Mouse (Mus musculus) lung, postnatal 4 days (tissue): ENCODE data around the gene Plxnb1.

Experiments used
- DNase-seq, 2 experiments: peaks; one replicate each; pipeline ENCODE4 v3.0.0; 2021

Gene Plxnb1

DNA sequence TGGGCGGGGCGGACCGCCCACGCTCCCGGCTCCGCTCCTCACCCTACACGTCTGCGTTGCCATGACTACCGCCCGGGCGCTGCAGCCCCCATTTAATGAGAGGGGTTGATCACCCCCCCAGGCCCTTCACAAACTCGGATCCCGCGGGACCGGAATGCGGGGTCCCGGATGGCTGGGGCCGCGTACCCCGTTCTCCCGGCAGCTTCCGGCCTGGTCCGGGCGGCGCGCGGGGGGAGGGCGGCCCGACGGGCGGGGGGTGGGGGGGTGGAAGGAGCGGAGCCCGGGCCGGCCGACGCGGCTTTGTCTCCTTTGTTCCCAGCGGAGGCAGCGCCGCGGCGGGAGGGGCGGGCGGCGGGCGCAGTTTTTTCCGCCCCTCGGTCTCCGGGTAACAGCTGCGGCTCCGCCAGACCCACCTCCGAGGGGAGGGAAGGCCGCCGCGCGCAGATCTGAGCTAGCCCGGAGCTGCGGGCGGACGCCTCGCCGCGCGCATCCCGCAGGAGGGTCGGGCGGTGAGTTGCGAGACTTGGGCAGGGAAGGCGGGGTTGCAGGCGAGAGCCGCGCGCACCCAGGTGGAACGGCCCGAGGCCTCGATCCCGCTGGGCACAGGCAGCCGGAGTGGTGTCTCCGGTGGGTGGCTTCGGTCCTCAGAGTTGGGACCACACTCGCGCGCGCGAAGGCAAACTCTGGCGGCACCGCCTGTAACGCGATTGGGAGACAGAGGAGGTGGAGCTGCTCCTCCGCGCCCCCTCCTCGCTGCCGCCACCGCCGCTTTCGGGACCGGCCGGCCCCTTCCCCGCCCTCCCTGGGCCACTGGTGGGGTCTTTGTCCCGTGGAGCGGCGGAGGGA lies at the start of gene Plxnb1:
Plxnb1 (plus strand) TSS at position 253 of the 846 bp plus-strand sequence.
- peak; percentile 79 to 88 for DNase-seq

DNA sequence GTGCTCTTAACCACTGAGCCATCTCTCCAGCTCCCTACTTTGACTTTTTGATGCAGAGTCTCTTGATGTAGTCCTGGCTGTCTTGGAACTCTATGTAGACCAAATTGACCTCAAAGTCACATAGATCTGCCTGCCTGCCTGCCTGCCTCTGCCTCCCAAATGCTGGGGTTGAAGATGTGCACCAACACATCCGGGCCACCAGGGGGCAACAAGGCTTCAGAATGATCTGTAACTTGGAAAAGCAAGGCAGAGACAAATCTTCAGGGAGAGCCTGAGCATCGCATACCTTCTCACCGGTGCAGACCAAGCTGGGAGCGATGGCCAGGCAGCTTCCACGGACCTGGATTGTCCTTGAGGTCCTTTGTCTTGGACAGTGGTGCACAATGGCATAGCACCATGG lies 48.9 kb upstream of the Plxnb1 start:
- peak; percentile 68 to 79 for DNase-seq

DNA sequence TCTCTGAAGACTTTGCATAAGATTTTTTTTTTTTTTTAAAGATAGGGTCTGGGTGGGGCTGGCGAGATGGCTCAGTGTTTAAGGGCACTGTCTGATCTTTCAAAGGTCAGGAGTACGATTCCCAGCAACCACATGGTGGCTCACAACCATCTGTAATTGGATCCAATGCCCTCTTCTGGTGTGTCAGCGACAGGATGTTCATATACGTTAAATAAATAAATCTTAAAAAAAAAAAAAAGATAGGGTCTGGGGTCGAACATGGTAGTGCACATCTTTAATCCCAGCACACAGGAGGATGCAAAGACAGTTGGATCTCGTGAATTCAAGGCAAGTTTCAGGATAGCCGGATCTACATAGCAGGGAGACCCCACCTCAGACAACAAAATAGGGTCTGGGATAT lies 45.9 kb upstream of the Plxnb1 start:
- no peak for DNase-seq

DNA sequence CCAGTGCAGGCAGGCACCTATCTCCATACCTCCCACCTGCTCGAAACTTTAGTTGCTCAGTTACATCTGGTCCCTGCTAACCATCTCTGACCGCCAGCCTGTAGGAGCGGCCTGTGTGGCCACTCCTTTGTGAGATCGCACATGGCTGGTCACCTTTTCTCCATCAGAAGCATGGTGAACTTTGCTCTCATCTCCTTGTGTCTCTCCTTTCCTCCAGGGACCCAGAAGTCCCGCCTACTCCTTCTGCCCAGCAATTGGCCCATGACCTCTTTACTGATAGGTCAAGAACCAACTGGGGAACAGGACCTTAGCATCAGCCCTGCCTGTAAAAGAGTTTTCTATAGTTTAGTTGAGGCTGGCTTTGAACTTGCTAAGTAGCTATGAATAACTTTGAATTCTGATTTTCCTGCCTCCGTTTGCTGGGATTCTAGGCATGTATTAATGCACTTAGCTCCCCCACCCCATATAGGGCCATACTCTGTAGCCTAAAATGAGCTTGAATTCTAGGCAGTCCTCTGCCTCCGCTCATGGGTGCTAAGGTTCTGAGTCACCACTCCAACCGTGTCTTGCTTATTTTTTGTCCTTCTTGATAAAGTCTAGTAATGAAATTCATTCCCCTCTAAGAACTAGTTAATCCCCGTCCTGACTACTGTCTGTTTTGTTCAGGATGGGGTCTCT lies 45.1 kb upstream of the Plxnb1 start:
- DNase-seq, result peak in 1 of 2 experiments; percentile 17

DNA sequence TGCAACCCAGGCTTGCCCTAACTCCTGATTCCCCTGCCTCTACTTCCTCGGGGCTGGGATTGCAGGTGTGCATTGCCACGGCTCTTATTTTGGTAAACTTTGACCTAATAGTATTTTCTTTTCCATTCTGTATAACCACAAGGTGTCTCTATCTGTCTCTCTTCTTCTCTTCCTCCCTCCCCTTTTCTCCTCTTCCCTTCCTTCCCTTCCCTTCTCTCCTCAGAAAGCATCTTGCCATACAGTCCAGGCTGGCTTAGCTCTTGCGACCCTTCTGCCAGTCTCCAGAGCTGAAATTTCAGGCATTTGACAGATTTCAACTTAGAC lies 44.6 kb upstream of the Plxnb1 start:
- peak in 1 of 2 experiments; percentile 11 for DNase-seq

DNA sequence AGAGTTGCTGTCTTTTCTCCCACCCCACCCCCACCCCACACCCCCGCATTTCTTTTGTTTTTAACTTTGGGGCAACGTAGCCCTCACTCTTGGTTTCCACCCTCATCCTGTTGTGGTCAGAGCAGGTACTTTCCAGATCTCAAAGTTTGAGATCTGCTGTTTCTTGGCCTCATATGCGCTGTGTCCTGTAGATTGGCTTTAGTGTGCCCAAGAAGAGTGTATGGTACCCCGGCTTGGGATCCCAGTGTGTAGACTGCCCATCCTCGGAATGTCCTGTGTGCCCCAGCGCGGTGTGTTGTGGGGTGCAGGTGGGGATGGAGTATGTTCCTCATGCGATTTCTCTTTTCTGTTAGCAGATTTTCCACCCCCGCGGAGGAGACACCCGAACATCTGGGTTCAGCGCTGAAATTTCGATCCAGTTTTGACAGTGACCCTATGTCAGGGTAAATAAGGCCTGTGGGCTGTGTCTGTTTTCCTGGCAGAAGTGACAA lies 44.1 kb upstream of the Plxnb1 start:
- DNase-seq, result no peak

DNA sequence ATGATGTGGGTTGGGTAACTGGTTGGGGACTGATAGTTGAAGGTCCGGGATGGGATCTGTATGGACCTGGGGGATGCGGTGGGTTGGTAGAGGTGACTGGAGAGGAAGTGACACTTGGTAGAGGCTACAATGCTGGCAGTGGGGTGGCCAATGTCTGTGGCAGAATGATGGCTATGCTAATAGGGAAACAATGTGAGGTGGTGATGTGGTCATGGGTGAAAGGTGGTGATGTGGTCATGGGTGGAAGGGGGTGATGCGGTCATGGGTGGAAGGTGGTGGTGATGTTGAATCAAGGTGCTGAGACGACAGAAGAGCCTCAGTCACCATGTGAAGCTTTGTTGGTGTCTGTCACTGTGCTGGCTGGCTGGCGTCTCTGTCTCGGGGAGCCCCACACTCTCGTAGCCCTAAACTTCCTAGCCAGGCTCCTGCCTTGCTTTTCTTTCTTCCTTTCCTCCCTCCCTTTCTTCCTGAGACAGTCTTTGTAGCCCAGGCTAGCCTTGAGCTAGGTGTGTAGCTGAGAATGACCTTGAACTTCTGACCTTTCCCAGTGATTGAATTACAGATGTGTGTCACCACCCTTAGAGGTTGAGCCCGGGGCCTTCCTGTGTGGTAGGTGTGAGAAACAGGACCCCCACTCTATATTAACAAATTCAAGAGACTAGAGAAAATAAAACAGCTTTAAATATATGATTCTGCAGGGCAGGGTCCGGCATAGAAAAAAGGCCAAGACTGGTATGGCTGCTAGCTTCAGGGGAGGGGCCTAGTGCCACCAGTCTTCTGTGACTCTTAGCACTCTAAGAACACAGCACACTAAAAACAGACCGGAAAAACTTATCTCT lies 43.3 kb upstream of the Plxnb1 start:
- no peak for DNase-seq

DNA sequence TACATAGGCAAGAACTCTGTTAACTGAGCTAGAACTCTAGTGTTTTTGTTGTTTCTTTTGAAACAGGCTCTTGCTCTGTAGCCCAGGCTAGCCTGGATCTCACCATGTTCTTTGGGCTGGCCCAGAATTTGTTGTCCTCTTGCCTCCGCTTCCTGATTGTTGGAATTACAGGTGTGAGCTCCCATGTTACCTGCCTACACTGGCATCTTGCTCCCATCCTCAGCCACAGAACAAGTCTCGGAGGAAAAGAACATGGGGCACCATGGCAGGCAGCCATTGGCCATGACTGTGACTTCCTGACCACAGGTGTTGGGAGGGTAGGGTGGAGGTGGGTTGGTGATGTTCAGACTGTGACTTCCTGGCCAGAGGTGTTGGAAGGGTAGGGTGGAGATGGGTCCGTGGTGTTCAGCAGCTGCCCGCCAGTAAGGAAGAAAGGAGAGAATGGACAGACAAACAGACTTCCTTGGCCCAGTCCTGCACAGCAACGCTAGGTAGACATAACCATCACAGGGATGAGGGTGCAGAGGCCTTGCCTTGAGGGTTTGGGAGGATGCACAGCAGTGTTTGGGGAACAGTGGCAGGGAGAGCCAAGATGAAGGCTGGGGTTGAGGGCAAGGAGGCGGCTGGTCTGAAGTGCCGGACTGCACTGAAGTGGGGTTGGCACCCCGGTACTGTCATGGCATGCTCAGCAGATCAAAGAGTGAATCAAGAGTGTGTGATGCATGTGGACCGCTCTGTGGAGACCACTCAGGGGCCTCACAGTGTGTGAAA lies 42.5 kb upstream of the Plxnb1 start:
- no peak for DNase-seq

DNA sequence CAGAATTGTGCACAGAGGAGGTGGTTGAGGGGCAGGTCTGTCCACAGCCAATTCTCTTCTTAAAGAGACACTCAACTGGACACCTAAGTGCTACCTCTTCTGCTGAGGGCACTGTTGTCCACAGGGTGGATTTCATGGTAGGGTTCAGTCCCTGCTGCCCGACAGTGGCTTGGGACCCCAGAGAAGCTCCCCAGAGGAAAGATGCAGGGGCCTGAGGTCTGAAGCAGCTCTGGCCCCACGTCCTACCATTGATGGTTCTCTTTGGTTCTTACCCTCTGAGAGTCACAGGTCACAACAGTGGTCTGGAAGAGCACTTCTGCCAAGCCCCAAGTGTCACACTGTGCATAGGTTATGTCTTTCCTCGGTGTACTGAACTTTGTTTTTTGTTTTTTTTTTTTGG lies 41.8 kb upstream of the Plxnb1 start:
- DNase-seq, result no peak

DNA sequence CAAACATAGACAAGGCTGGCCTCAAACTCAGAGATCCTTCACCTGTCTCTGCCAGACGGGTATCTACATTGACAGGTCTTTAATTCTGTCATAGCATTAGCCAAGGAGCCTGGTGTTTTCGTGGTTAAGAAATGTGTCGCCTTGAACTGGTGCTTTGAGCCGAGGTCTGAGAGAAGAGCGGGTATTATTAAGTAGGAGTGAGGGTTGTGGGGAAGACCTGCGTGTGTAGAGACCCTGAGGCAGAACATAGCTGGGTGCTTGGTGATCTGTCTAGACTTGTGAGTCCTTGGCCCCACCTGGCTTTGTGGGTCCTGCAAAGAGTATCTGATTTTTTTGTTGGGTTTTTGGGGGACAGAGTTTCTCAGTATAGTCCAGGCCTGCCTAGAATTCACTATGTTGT lies 41.3 kb upstream of the Plxnb1 start:
- no peak for DNase-seq

DNA sequence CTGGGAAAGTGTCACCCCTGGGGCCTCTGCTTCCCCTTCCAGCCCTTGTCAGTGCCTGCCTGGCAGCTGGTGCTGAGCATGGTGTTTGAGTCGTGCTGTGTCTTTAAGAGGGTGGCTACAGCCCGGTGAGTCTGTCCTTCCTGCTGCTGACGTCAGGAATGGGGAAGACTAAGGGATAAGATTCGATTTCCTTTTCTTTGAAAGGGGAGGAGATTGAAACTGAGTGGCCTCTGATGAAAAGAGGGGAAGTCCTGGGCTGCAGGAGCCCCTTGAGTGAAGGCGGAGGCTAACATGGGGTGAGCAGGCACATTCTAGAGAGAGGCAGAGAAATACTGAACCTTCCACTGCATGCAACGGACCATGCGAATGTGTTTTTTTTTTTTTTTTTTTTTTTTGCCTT lies 40.5 kb upstream of the Plxnb1 start:
- peak; percentile 77 to 81 for DNase-seq

DNA sequence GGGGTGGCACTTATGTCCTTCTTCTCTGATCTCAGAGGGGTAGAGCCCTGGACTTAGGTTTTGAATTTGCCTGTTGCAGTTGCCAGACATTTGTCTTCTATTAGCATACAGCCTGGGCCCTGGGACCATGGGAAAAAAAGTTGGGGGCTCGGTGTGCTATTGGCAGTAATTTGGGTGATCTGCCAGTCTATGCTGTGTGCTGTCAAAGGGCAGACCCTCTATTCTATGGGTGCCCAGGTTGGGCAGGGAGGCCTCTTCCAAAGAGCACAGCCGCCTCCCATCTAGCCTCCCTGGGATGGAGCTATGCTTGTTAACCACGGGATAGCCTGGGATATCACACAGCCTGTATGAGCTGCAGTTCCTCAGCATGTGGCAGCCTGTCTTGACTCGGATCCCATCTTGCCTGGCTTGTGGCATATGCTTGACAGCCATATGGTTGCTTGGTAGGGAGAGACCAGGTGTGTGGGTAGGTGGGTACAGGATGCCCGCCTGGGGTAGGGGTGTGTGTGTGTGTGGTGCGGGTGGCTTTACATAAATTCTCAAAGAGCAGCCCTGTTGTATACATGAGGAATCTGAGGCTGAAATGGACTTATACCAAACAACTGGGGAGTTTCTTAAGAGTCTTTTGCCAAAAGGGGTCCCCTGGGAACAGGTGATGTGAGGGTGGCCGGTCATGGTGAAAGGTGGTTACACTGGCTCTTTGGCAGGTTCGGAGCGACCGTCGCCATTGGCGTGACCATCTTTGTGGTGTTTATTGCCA lies 39.7 kb upstream of the Plxnb1 start:
- no peak for DNase-seq

DNA sequence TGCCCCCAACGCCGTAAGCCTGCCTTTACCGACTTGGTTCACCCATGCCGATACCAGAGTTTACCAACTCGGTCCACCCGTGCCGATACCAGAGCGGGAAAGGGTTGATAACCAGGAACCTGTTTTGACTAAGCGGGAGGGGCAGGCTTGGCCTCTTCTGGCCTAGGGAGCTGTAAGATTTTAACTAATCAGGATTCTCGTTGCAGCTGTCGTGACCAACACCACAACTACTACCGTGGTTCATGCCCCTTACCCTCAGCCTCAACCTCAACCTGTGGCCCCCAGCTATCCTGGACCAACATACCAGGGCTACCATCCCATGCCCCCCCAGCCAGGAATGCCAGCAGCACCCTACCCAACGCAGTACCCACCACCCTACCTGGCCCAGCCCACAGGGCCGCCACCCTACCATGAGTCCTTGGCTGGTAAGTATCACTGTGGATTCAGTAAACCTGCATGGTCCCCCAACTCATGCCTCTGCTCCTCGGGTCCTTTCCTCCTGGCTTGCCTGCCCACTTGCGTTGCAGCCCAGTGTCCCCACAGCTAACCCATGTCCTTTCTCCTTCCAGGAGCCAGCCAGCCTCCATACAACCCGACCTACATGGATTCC lies 39.0 kb upstream of the Plxnb1 start:
- DNase-seq, result no peak

DNA sequence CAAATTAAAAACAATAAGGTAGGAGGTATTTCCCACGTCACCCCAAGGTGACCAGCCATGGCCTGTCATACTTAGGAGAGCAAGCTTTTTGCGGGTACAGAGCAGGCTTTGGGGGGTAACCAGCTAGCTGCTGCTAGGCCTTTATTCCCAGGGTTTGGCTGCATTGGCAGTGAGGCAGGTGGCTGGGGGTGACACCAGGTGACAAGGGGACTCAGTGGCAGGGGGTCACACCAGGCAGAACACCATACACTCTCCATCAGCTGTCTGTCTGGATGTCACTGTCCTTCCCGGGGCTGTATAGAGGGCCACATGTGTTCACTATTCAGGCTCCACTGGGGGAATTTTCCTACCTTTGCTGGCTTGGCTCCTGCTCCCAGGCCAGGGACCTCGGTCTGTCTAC lies 38.3 kb upstream of the Plxnb1 start:
- DNase-seq, result no peak

DNA sequence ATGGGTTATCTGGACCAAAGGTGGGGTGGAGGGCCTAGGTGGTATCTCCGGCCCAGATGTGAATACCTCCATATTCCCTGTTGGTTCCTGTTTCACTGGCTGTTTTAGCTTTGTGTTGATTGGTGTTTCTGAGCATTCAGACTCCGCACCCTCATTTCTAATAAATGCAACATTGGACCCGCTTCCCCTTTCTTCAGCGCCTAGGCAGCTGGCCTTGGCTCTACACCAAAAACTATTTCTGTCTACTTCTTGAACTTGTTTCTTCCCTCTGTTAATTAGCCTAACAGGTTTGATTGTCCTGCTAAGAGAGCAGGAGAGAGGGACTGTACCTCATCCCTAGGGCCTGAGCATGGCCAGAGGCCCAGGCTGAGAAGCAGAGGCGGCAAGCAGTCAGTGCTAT lies 37.6 kb upstream of the Plxnb1 start:
- peak in 1 of 2 experiments; percentile 17 for DNase-seq

DNA sequence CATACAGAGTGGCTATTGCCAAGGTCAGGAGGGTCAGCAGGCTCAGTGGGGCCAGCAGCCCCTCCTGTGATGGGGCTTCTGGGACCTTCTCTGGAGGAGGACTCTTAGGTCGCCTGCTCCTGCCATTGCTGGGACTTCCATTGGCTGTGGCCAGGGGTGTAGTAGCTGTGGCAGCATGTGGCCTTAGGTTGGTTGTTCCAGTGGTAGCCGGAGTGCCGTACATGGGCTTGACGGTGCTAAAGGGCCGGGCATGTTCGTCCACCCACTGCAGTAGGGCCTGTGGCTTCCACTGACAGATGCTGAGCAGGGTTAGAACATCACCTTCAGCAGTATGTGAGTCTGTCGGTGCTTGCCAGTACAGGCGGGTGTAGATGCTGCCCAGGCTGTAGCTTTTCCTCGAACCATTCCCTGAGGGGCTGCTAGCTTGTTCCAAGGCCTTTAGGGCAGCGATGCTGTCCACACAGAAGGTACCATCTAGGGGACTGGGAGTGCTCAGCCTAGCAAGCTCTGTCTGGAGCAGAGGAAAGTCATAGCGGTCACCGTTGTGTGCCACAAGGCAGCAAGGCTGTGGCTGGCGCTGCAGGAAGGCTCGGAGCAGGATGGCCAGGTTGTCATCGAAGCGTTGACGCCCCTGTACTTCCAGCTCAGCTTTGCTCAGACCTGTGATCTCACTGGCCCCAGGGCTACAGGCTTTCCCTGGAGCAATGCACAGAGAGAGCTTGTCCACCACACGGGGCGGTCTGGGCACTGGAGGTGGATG lies 37.0 kb upstream of the Plxnb1 start:
- peak in 1 of 2 experiments; percentile 12 for DNase-seq

DNA sequence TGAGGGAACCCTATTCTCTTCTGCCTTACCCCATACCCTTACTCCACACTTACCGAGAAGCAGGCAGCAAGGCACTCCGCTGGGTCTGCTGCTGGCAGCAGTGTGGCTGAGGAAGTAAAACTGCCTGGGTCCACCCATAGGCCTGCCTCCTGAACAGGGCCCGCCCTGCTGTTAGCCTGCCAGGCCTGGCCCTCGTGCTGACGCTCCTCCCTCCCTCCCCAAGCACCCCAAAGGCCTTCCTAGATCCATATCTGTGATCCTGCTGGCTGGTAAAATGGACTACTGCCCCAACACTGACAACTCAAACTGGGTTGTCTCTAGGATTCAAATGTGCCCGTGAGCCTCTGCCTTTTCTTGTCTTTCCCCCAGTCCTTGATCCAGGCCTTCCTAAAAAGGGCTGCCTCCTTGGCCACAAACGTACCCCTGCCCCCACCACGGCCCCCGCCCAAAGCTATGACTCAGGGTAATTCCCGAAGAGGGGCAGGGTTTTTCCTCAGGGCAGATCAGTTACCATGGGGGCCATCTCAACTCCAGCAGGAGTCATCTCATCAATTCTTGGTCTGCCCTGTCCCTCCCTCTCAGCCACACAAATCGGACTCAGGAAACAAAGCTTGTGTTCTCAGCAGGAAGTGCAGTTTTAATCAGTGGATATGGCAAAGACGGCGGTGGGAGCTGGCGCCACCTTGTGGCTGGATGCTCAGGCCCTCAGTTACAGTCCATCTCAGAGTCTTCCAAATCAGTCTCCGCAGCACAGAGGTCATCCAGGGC lies 35.9 kb upstream of the Plxnb1 start, which contains the start of gene Trex1:
Trex1 (minus strand) TSS at position 599 of the 768 bp plus-strand sequence.
- peak; percentile 92 to 94 for DNase-seq

DNA sequence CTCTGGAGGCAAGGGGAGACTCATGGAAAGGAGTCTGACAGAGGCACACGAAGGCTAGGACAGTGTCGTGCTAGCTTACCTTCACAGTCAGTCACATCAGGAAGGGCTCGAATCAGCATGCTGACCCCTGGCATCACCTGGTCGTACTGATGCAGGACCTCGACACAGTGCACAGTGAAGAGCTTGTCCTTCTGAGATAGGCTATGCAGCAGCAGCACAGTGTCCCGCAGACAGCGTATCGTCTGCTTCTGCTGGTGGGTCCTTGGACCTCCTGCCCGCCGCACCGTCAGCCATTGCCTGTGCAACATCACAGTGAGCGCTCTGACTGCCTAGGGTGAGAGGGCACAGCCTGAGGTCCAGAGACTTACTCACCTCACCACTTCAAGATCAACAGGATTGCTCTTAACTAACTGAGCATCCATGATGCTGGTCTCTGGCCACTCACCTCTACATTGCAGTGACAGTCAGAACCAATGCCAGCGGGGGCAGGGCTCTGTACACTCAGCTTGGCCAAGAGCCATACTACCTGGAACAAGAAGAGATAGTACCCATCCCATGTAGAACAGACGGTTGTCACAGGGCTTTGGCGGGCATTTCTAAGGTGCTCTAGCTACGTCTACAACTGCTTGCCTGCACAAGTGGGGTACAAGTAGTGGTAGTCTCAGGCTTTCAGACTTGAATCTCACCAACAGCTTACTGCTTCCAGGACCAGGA lies 34.8 kb upstream of the Plxnb1 start:
- DNase-seq, result no peak

DNA sequence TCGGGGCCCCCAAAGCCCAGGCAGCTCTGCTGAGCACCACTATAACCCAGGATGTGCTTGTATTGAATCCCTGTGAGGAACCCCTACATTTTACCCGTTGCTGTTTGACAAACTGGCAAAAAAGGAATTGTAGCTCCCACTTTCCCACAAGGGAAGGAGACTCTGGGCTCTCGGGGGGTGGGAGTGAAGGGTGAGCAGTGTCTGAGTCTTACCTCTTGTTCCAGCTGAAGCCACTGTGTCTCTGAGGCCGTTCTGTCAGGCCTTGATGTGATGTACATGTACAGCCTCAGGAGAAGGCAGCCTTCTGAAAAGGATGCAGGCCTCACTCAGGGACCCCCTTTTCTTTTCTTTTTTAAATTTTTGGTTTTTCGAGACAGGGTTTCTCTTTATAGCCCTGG lies 34.3 kb upstream of the Plxnb1 start:
- DNase-seq, result no peak
